Mouse (Mus musculus): ENCODE data around the gene Swi5. TPM values are rescaled to one million over a fixed set of nuclear protein-coding genes. Genes with fewer than 3 reads are reported as not detected.

Gene Swi5
- total and polyA plus RNA-seq, 2 experiments from 2014 or later, result 290 to 407 TPM

- peak overlapping the region; percentile 66 for H3K4me3 ChIP-seq (ENCODE audit: low read depth, low read length)
- no peak for DNase-seq
- H3K27me3 ChIP-seq (ENCODE audit: insufficient read depth, low read length), result no peaks in the 10 kb centered on the region
- no peak for ATAC-seq
- no peak overlapping the region for H3K9ac ChIP-seq
- peak overlapping the region; percentile 57 for H3K4me2 ChIP-seq (ENCODE audit: low read depth)
- no peak overlapping the region for H3K27ac ChIP-seq (ENCODE audit: low read depth, low read length)
- H3K9me3 ChIP-seq (ENCODE audit: low read length), result no peaks in the 10 kb centered on the region
- H3K36me3 ChIP-seq (ENCODE audit: insufficient read depth), result peaks cover 31% of the 10 kb centered on the region
- TF ChIP-seq CTCF (IDR thresholded peaks at IDR 0.05; ENCODE audit: low read depth), result no peak
- 33% methylated on average over 4 of the region's 4 CpGs for WGBS
- 0 out of 2 replicates have a peak, but pooled peaks cover 9% of the 10 kb centered on the region for H3K4me1 ChIP-seq (ENCODE audit: insufficient read depth)
Observed at GRCm38 (mm10) chr2:32237571-32237970, 50.3 kb downstream of the Swi5 start.

- TF ChIP-seq CTCF (IDR thresholded peaks at IDR 0.05; ENCODE audit: low read depth), result peak; percentile 50
- Histone ChIP-seq H3K9me3 (ENCODE audit: low read length) (no peaks in the 10 kb centered on the region), H3K27ac (ENCODE audit: low read depth, low read length) (peak overlapping the region; percentile 78), H3K4me2 (ENCODE audit: low read depth) (peak overlapping the region; percentile 57), H3K4me1 (ENCODE audit: insufficient read depth) (0 out of 2 replicates have a peak, but pooled peaks cover 9% of the 10 kb centered on the region), H3K27me3 (ENCODE audit: insufficient read depth, low read length) (no peaks in the 10 kb centered on the region), H3K9ac (peak overlapping the region; percentile 68), H3K4me3 (ENCODE audit: low read depth, low read length) (peak overlapping the region; percentile 66), H3K36me3 (ENCODE audit: insufficient read depth) (peaks cover 32% of the 10 kb centered on the region)
- DNase-seq (peak; percentile 62), ATAC-seq (peak; percentile 56)
- WGBS, result under 1% methylated on average over 20 of the region's 20 CpGs
Observed at GRCm38 (mm10) chr2:32236760-32237487, 51.0 kb downstream of the Swi5 start.

- Histone ChIP-seq H3K27ac (ENCODE audit: low read depth, low read length) (peak within 1 kb of the TSS; percentile 78), H3K9ac (peak within 1 kb of the TSS; percentile 68), H3K4me1 (ENCODE audit: insufficient read depth) (0 out of 2 replicates have a peak, but pooled peaks cover 9% of the 10 kb centered on the region), H3K36me3 (ENCODE audit: insufficient read depth) (peaks cover 40% of the 10 kb centered on the region), H3K4me3 (ENCODE audit: low read depth, low read length) (peak within 1 kb of the TSS; percentile 66), H3K4me2 (ENCODE audit: low read depth) (peak within 1 kb of the TSS; percentile 57), H3K27me3 (ENCODE audit: insufficient read depth, low read length) (no peaks in the 10 kb centered on the region), H3K9me3 (ENCODE audit: low read length) (no peaks in the 10 kb centered on the region)
- peak; percentile 26; the same call in 1 of the 2 replicates for TF ChIP-seq CTCF (IDR thresholded peaks at IDR 0.05; ENCODE audit: low read depth)
- WGBS, result under 1% methylated on average over 54 of the region's 54 CpGs
- peak; percentile 94 for ATAC-seq
- peak; percentile 99 for DNase-seq
Observed at GRCm38 (mm10) chr2:32235886-32236759, 51.8 kb downstream of the Swi5 start, which contains the start of gene Pomt1. Pomt1 (plus strand) TSS chr2:32236590.

GRCm38 (mm10) chr2:32235433-32235832 lies 52.4 kb downstream of the Swi5 start:
- H3K9me3 ChIP-seq (ENCODE audit: low read length), result no peaks in the 10 kb centered on the region
- H3K9ac ChIP-seq, result peak overlapping the region; percentile 68
- H3K4me1 ChIP-seq (ENCODE audit: insufficient read depth), result 0 out of 2 replicates have a peak, but pooled peaks cover 9% of the 10 kb centered on the region
- H3K4me2 ChIP-seq (ENCODE audit: low read depth), result peak overlapping the region; percentile 57
- ATAC-seq, result no peak
- peak overlapping the region; percentile 66; the same call in 1 of the 2 replicates for H3K4me3 ChIP-seq (ENCODE audit: low read depth, low read length)
- H3K27ac ChIP-seq (ENCODE audit: low read depth, low read length), result no peak overlapping the region
- WGBS, result 31% methylated on average over 7 of the region's 7 CpGs
- no peak for TF ChIP-seq CTCF (IDR thresholded peaks at IDR 0.05; ENCODE audit: low read depth)
- no peaks in the 10 kb centered on the region for H3K27me3 ChIP-seq (ENCODE audit: insufficient read depth, low read length)
- H3K36me3 ChIP-seq (ENCODE audit: insufficient read depth), result peaks cover 47% of the 10 kb centered on the region
- peak; percentile 18 for DNase-seq

Small RNAs within 50 kb of the gene (microRNA-seq; reads per million reads assigned to microRNA genes)
- 0 reads per million in 2 experiments for gene Gm23363
- 26.7 to 52.7 reads per million in 2 experiments for gene Mir199b

Other genes starting within 250 kb of the Swi5 start
- gene Fam78a, start 203.2 kb downstream of the Swi5 start, total RNA-seq (2014; rRNA removed), result 0.38 and 0.62 TPM in 2 replicates
- gene Fam78a, start 203.2 kb downstream of the Swi5 start, polyA plus RNA-seq (2015; fragmentation: Nextera tagmentation; extraction: Ambion mirVana), result 0.38 and 0.39 TPM in 2 replicates
- 21.5 and 28.6 TPM in 2 replicates for gene Plpp7, start 192.5 kb downstream of the Swi5 start, total RNA-seq (2014; rRNA removed)
- gene Plpp7, start 192.5 kb downstream of the Swi5 start, polyA plus RNA-seq (2015; fragmentation: Nextera tagmentation; extraction: Ambion mirVana), result 23.4 and 24.0 TPM in 2 replicates
- gene Prrc2b, start 137.0 kb downstream of the Swi5 start, total RNA-seq (2014; rRNA removed), result 92.1 and 131 TPM in 2 replicates
- gene Prrc2b, start 137.0 kb downstream of the Swi5 start, polyA plus RNA-seq (2015; fragmentation: Nextera tagmentation; extraction: Ambion mirVana), result 40.7 and 60.4 TPM in 2 replicates
- gene Pomt1, start 51.5 kb downstream of the Swi5 start, total RNA-seq (2014; rRNA removed), result 34.5 and 38.5 TPM in 2 replicates
- 16.2 and 19.8 TPM in 2 replicates for gene Pomt1, start 51.5 kb downstream of the Swi5 start, polyA plus RNA-seq (2015; fragmentation: Nextera tagmentation; extraction: Ambion mirVana)
- gene Uck1, start 27.9 kb downstream of the Swi5 start, total RNA-seq (2014; rRNA removed), result 121 and 134 TPM in 2 replicates
- gene Uck1, start 27.9 kb downstream of the Swi5 start, polyA plus RNA-seq (2015; fragmentation: Nextera tagmentation; extraction: Ambion mirVana), result 92.7 and 105 TPM in 2 replicates
- 62.2 and 64.4 TPM in 2 replicates for gene Golga2, start 691 bp downstream of the Swi5 start, total RNA-seq (2014; rRNA removed)
- 16.3 and 22.1 TPM in 2 replicates for gene Golga2, start 691 bp downstream of the Swi5 start, polyA plus RNA-seq (2015; fragmentation: Nextera tagmentation; extraction: Ambion mirVana)
- gene Ciz1, start 64.3 kb upstream of the Swi5 start, total RNA-seq (2014; rRNA removed), result 62.6 and 78.2 TPM in 2 replicates
- 51.5 and 52.9 TPM in 2 replicates for gene Ciz1, start 64.3 kb upstream of the Swi5 start, polyA plus RNA-seq (2015; fragmentation: Nextera tagmentation; extraction: Ambion mirVana)
- gene Dnm1, start 65.3 kb upstream of the Swi5 start, total RNA-seq (2014; rRNA removed), result 76.2 and 106 TPM in 2 replicates
- gene Dnm1, start 65.3 kb upstream of the Swi5 start, polyA plus RNA-seq (2015; fragmentation: Nextera tagmentation; extraction: Ambion mirVana), result 47.9 and 71.6 TPM in 2 replicates
- 197 and 210 TPM in 2 replicates for gene 1110008P14Rik, start 93.9 kb upstream of the Swi5 start, total RNA-seq (2014; rRNA removed)
- gene 1110008P14Rik, start 93.9 kb upstream of the Swi5 start, polyA plus RNA-seq (2015; fragmentation: Nextera tagmentation; extraction: Ambion mirVana), result 160 and 186 TPM in 2 replicates
- 0.54 and 1.2 TPM in 2 replicates for gene Lcn2, start 100.2 kb upstream of the Swi5 start, total RNA-seq (2014; rRNA removed)
- gene Lcn2, start 100.2 kb upstream of the Swi5 start, polyA plus RNA-seq (2015; fragmentation: Nextera tagmentation; extraction: Ambion mirVana), result 0.63 and 1.0 TPM in 2 replicates
- 32.1 and 37.5 TPM in 2 replicates for gene Ptges2, start 107.8 kb upstream of the Swi5 start, total RNA-seq (2014; rRNA removed)
- gene Ptges2, start 107.8 kb upstream of the Swi5 start, polyA plus RNA-seq (2015; fragmentation: Nextera tagmentation; extraction: Ambion mirVana), result 54.9 and 58.6 TPM in 2 replicates
- gene Naif1, start 162.4 kb upstream of the Swi5 start, total RNA-seq (2014; rRNA removed), result 3.8 and 4.5 TPM in 2 replicates
- 2.4 and 3.9 TPM in 2 replicates for gene Naif1, start 162.4 kb upstream of the Swi5 start, polyA plus RNA-seq (2015; fragmentation: Nextera tagmentation; extraction: Ambion mirVana)
- gene Slc25a25, start 163.4 kb upstream of the Swi5 start, total RNA-seq (2014; rRNA removed), result 55.4 and 62.5 TPM in 2 replicates
- 38.3 and 40.9 TPM in 2 replicates for gene Slc25a25, start 163.4 kb upstream of the Swi5 start, polyA plus RNA-seq (2015; fragmentation: Nextera tagmentation; extraction: Ambion mirVana)
- 17.6 and 19.7 TPM in 2 replicates for gene Fam102a, start 247.3 kb upstream of the Swi5 start, total RNA-seq (2014; rRNA removed)
- 7.2 and 7.5 TPM in 2 replicates for gene Fam102a, start 247.3 kb upstream of the Swi5 start, polyA plus RNA-seq (2015; fragmentation: Nextera tagmentation; extraction: Ambion mirVana)